Mouse (Mus musculus): ENCODE results near the gene Dnhd1.

DNA sequence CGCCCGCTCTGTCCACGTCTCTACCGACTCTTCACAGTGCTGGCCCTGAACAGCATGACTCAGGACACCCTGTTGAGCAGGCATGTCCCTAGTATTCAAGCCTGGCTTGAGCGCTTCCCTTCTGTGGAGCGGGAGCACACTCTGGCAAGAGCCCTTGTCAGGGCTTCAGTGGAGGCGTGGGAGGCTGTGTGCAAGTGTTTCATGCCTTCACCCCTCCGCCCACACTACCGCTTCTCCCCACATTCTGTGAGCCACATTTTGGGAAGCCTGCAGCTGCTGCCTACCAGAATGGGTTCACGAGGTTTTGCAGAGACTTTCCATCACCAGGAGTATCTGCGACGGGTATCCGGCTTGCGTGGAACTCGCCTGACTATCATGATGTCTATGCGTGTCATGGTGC, 52.6 kb downstream of the Dnhd1 start:
- TF ChIP-seq POLR2A (IDR thresholded peaks at IDR 0.05; ENCODE audit: insufficient read length, low read depth) (no peak), REST (IDR thresholded peaks at IDR 0.05; ENCODE audit: insufficient read depth, insufficient read length) (no peak), TCF12 (IDR thresholded peaks at IDR 0.05; ENCODE audit: insufficient read depth, poor library complexity, severe bottlenecking) (no peak), TCF3 (IDR thresholded peaks at IDR 0.05; ENCODE audit: insufficient read length, low read depth) (no peak), E2F4 (IDR thresholded peaks at IDR 0.05; ENCODE audit: insufficient read depth) (no peak), CEBPB (IDR thresholded peaks at IDR 0.05; ENCODE audit: insufficient read depth, poor library complexity, severe bottlenecking) (no peak), MAX (IDR thresholded peaks at IDR 0.05; ENCODE audit: low read depth) (no peak), POLR2AphosphoS2 (IDR thresholded peaks at IDR 0.05; ENCODE audit: insufficient read length, low read depth) (no peak)
